Comparison of ENCODE assay signal across 24 mouse cellular contexts in the genomic region with DNA sequence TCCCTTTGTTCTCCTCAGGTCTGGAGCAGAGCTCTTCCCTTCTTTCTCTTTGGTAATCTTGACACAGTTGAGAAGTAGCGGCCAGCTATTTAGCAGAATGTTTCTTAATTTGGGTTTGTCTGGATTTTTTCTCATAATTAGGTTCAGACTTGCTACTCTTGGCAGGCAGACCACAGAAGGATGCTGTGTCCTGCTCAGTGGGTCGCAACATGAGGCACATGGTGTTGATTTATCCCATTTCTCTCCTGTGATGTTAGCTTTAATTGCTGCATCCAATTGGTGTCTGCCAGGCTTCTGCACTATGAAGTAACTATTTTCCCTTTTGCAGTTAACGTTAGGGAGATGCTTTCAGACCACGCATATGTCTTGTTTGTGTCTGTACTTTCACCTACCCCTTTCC.
DNase-seq lines count a peak whose midpoint lies in the region; ATAC-seq lines count a peak whose summit lies in the region.
"Had no signal": no experiment of that assay in that cellular context is flagged by ENCODE, and none has a peak within 500 bp of the region (broad histone marks: within the 10 kb centered on the region; RNA-seq: fewer than 3 reads in every experiment).

No protein-coding gene starts in this region.

- no peaks in the 10 kb centered on the region for H3K36me3 ChIP-seq in embryonic facial prominence, embryonic 14.5 days (ENCODE audit: control insufficient read depth, insufficient read depth, low read length)
- no peaks in the 10 kb centered on the region for H3K36me3 ChIP-seq in embryonic facial prominence, embryonic 10.5 days (replicated peaks)
- no peaks in the 10 kb centered on the region for H3K36me3 ChIP-seq in heart, embryonic 10.5 days
- H3K36me3 ChIP-seq in embryonic facial prominence, embryonic 15.5 days, result no peaks in the 10 kb centered on the region
- H3K36me3 ChIP-seq: embryonic facial prominence, embryonic 13.5 days; heart, embryonic 12.5 days; heart, embryonic 15.5 days; hindbrain, embryonic 12.5 days; hindbrain, embryonic 15.5 days had no signal

- H3K4me3 ChIP-seq in embryonic facial prominence, embryonic 14.5 days (ENCODE audit: low read depth, low read length), result no peak overlapping the region
- no peak overlapping the region for H3K4me3 ChIP-seq in embryonic facial prominence, embryonic 10.5 days
- no peak overlapping the region for H3K4me3 ChIP-seq in heart, embryonic 10.5 days
- H3K4me3 ChIP-seq in embryonic facial prominence, embryonic 15.5 days (replicated peaks), result no peak overlapping the region
- H3K4me3 ChIP-seq: embryonic facial prominence, embryonic 13.5 days; heart, embryonic 12.5 days; heart, embryonic 15.5 days; hindbrain, embryonic 12.5 days; hindbrain, embryonic 15.5 days had no signal

- H3K9me3 ChIP-seq in embryonic facial prominence, embryonic 14.5 days (ENCODE audit: control insufficient read depth, low read length), result no peaks in the 10 kb centered on the region; the same call in 1 of the 2 replicates
- H3K9me3 ChIP-seq in embryonic facial prominence, embryonic 10.5 days, result no peaks in the 10 kb centered on the region
- H3K9me3 ChIP-seq in heart, embryonic 10.5 days, result no peaks in the 10 kb centered on the region
- H3K9me3 ChIP-seq in embryonic facial prominence, embryonic 15.5 days (replicated peaks), result no peaks in the 10 kb centered on the region
- H3K9me3 ChIP-seq: embryonic facial prominence, embryonic 13.5 days; heart, embryonic 12.5 days; heart, embryonic 15.5 days; hindbrain, embryonic 12.5 days; hindbrain, embryonic 15.5 days had no signal

- H3K27me3 ChIP-seq in embryonic facial prominence, embryonic 14.5 days (replicated peaks; ENCODE audit: control insufficient read depth, insufficient read depth, low read length), result no peaks in the 10 kb centered on the region
- H3K27me3 ChIP-seq in embryonic facial prominence, embryonic 10.5 days (replicated peaks; ENCODE audit: low read depth, poor library complexity, severe bottlenecking), result no peaks in the 10 kb centered on the region
- no peaks in the 10 kb centered on the region for H3K27me3 ChIP-seq in heart, embryonic 10.5 days (ENCODE audit: insufficient read depth, poor library complexity, severe bottlenecking)
- H3K27me3 ChIP-seq in embryonic facial prominence, embryonic 15.5 days, result no peaks in the 10 kb centered on the region
- H3K27me3 ChIP-seq: embryonic facial prominence, embryonic 13.5 days; heart, embryonic 12.5 days; heart, embryonic 15.5 days; hindbrain, embryonic 12.5 days; hindbrain, embryonic 15.5 days; Patski had no signal

- no peak overlapping the region for H3K4me2 ChIP-seq in embryonic facial prominence, embryonic 14.5 days (ENCODE audit: low read depth, low read length)
- no peak overlapping the region for H3K4me2 ChIP-seq in embryonic facial prominence, embryonic 15.5 days (replicated peaks)
- H3K4me2 ChIP-seq: embryonic facial prominence, embryonic 13.5 days; heart, embryonic 12.5 days; heart, embryonic 15.5 days; hindbrain, embryonic 12.5 days; hindbrain, embryonic 15.5 days had no signal

- no peak overlapping the region for H3K9ac ChIP-seq in embryonic facial prominence, embryonic 14.5 days (ENCODE audit: low read depth, low read length)
- H3K9ac ChIP-seq in embryonic facial prominence, embryonic 15.5 days, result no peak overlapping the region
- H3K9ac ChIP-seq: embryonic facial prominence, embryonic 13.5 days; forebrain, postnatal 0 days; heart, embryonic 12.5 days; heart, embryonic 15.5 days; hindbrain, embryonic 12.5 days; hindbrain, embryonic 15.5 days had no signal

- peak; percentile 54 for DNase-seq in embryonic facial prominence, embryonic 14.5 days (ENCODE audit: low spot score)
- no peak for DNase-seq in embryonic facial prominence, embryonic 10.5 days (ENCODE audit: low spot score)
- peak; percentile 92 for DNase-seq in heart, adult 11 months
- DNase-seq in heart, embryonic 10.5 days (ENCODE audit: low spot score), result no peak
- peak; percentile 24 for DNase-seq in heart, postnatal 10 days
- DNase-seq in heart, adult 8-10 months (ENCODE audit: low spot score), result no peak
- DNase-seq in neural tube, embryonic 10.5 days (ENCODE audit: extremely low spot score, low spot score), result no peak
- DNase-seq: adrenal gland, postnatal 10 days; cerebellum, adult 11 months; cerebellum, adult 2 months; cerebellum, adult 9-11 months; cerebellum, postnatal 25 days; forebrain, postnatal 0 days; gastrocnemius, postnatal 10 days; kidney, adult 2 months had no signal

- no peak for ATAC-seq in embryonic facial prominence, embryonic 14.5 days (ENCODE audit: low read depth)
- ATAC-seq in embryonic facial prominence, embryonic 15.5 days (ENCODE audit: insufficient number of reproducible peaks, low FRiP score, low TSS enrichment, low read depth), result peak; percentile 63; the same call in 1 of the 2 replicates
- ATAC-seq: forebrain, embryonic 14.5 days; forebrain, postnatal 0 days; intestine, postnatal 0 days; Patski had no signal

- 50% methylated on average over 4 of the region's 4 CpGs for WGBS in embryonic facial prominence, embryonic 14.5 days
- 73% methylated on average over 4 of the region's 4 CpGs for WGBS in embryonic facial prominence, embryonic 10.5 days
- WGBS in heart, embryonic 10.5 days, result 84% methylated on average over 4 of the region's 4 CpGs
- WGBS in embryonic facial prominence, embryonic 15.5 days, result 43% methylated on average over 4 of the region's 4 CpGs

- no peak overlapping the region for H3K27ac ChIP-seq in embryonic facial prominence, embryonic 14.5 days (replicated peaks; ENCODE audit: low read depth, low read length)
- H3K27ac ChIP-seq in embryonic facial prominence, embryonic 10.5 days (replicated peaks), result no peak overlapping the region
- H3K27ac ChIP-seq in heart, embryonic 10.5 days, result no peak overlapping the region
- no peak overlapping the region for H3K27ac ChIP-seq in embryonic facial prominence, embryonic 15.5 days (replicated peaks)
- H3K27ac ChIP-seq: embryonic facial prominence, embryonic 13.5 days; heart, embryonic 15.5 days; hindbrain, embryonic 12.5 days; hindbrain, embryonic 15.5 days had no signal

- H3K4me1 ChIP-seq in embryonic facial prominence, embryonic 14.5 days (ENCODE audit: control insufficient read depth, insufficient read depth, low read length), result 0 out of 2 replicates have a peak, but pooled peaks cover 2% of the 10 kb centered on the region
- H3K4me1 ChIP-seq in embryonic facial prominence, embryonic 10.5 days, result peaks cover 6% of the 10 kb centered on the region; the same call in 1 of the 2 replicates
- no peaks in the 10 kb centered on the region for H3K4me1 ChIP-seq in heart, embryonic 10.5 days
- peaks cover 8% of the 10 kb centered on the region; the same call in 1 of the 2 replicates for H3K4me1 ChIP-seq in embryonic facial prominence, embryonic 15.5 days
- H3K4me1 ChIP-seq: heart, embryonic 12.5 days; heart, embryonic 15.5 days; hindbrain, embryonic 12.5 days; hindbrain, embryonic 15.5 days had no signal

- intact Hi-C loops in heart, postnatal 10 days (cut with DNase I), result no loop called here

Comparison
In these comparisons a context has a peak if more than half of its experiments do, and no peak if none do; other contexts are left out.
1. DNase-seq: peak in embryonic facial prominence, embryonic 14.5 days (single experiment), heart, adult 11 months (single experiment) and heart, postnatal 10 days (2 of 2); none in embryonic facial prominence, embryonic 10.5 days (single experiment), heart, embryonic 10.5 days (single experiment), heart, adult 8-10 months (single experiment) and neural tube, embryonic 10.5 days (single experiment).